Mouse (Mus musculus) embryo, embryonic 10.5 days (tissue): ENCODE results near the gene Rpia.

Experiments
- DNase-seq: peaks from one replicate; pipeline ENCODE4 v3.0.0-alpha.2; 2015; ENCODE audit warnings: low spot score

Rpia gene

GRCm38 (mm10) chr6:70751251-70751897 lies 40.7 kb downstream of the Rpia start:
- DNase-seq, result no peak

GRCm38 (mm10) chr6:70749750-70750149 lies 42.3 kb downstream of the Rpia start:
- peak; percentile 16 for DNase-seq

DNA sequence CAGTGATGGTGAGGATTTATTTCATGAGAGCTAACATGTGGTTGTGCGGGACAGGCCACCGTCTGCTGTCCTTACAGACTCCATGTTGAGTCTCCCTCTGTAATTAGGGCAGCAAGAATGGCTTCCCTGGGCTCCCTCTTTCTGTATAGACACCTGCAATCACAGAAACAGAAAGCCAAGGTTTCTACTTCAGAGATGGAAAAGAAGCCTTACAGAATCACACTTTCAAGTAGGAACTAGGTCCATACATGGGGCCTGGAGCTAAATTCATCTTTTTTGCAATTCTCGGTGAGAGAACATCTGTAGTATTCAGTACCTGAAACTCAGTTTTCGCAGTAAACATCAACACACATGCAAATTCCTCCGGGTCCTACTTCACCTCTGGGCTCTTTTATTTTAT lies 44.3 kb downstream of the Rpia start:
- no peak for DNase-seq

GRCm38 (mm10) chr6:70743902-70744301 lies 48.1 kb downstream of the Rpia start:
- no peak for DNase-seq

- DNase-seq, result no peak
Observed at GRCm38 (mm10) chr6:70742833-70743232, 49.2 kb downstream of the Rpia start.

GRCm38 (mm10) chr6:70740535-70740934 lies 51.5 kb downstream of the Rpia start:
- no peak for DNase-seq

- no peak for DNase-seq
Observed at GRCm38 (mm10) chr6:70739456-70739855, 52.6 kb downstream of the Rpia start.

DNA sequence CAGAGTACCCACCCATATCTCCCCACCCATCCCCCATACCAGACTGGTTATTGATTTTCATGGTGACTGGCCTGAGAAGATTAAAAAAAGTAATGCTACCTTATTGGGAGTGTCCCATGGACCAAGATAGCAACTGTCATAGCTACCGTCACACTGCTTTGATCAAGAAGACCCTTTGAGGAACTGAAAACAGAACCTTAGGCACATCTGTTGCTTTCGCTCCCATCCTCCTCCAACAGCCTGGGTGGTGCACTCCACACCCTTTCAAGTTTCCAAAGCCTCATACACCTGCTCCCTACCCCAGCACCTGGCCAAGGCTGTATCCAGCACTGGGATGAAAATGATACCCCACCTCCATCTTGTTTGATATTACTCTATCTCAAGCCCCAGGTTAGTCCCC lies 56.5 kb downstream of the Rpia start:
- no peak for DNase-seq

DNA sequence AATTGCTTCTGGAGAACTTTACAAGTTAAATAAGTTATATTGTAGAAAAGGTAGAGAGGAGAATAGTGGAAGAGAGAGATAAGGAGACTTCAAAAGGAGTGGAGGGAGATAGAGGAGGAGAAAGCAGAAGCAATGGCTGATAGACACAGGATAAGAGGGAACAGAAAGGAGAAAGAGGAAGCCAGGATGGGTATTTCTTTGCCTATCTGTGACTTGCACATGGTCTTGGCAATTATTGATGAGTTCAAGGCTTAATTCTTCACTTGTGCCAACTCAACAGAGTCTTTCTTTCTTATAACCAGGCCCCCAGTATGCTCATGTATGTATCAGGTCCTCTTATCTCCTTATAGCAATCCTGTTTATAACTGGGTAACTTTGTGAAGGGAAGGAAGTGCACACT lies 61.2 kb downstream of the Rpia start:
- DNase-seq, result no peak

DNA sequence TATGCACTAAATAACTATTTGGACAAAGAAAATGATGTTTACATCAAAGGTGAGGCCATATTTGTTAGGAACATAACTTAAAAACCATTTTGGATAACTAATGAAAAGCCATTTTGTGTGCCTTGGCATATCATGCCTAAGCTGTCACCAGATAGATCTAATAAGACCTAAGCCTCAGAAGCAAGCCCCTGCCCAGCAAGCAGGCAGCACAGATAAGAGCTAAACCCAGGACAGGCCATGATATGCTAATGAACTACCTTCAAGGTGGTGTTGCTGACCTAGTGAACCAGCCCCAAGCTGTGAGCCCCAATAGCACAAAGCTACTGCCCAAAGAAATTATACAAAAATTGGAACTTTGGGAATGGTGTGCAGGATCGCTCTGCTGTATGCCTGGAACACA lies 62.9 kb downstream of the Rpia start:
- DNase-seq, result no peak

- no peak for DNase-seq
Observed at GRCm38 (mm10) chr6:70727094-70727721, 64.8 kb downstream of the Rpia start.

GRCm38 (mm10) chr6:70725639-70726038 lies 66.4 kb downstream of the Rpia start:
- DNase-seq, result no peak

DNA sequence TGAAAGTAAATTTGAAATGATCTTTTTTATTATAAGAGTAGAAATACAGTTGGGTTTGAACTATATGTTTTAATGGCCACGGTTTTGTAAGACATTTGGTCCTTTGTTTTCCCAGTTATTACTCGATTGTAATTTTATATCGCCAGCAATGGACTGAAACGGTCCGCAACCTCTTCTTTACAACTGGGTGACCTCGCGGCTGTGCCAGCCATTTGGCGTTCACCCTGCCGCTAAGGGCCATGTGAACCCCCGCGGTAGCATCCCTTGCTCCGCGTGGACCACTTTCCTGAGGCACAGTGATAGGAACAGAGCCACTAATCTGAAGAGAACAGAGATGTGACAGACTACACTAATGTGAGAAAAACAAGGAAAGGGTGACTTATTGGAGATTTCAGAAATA lies 67.3 kb downstream of the Rpia start:
- DNase-seq, result no peak

- DNase-seq, result no peak
Observed at GRCm38 (mm10) chr6:70722298-70722697, 69.7 kb downstream of the Rpia start.

DNA sequence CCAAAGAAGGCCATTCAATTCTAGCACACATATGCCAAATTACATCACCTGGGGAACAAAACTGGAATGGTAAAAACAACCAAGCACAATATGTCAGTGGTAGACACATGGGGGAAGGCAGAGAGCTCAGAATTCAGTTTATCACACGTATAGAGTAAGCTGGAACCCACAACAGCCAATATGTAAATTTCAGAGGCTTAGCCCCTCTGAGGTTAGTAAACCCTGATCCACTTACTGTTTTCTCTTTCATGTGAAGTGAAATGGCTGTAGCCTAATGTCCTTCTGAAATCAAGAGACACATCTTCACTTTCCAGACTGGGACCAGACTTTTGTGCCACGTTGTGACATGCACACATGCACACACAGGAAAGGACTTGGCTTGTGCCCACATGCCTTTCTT lies 73.3 kb downstream of the Rpia start:
- no peak for DNase-seq

GRCm38 (mm10) chr6:70718164-70718563 lies 73.9 kb downstream of the Rpia start:
- DNase-seq, result no peak

GRCm38 (mm10) chr6:70716701-70717393 lies 75.2 kb downstream of the Rpia start:
- DNase-seq, result no peak
